Mouse (Mus musculus): ENCODE data around the gene 4930402H24Rik.

The 4930402H24Rik gene

GRCm38 (mm10) chr2:130812487-130812886 lies 93.7 kb downstream of the 4930402H24Rik start:
- DNase-seq (ENCODE audit: low spot score), result no peak

- DNase-seq (ENCODE audit: low spot score), result no peak
Observed at GRCm38 (mm10) chr2:130805146-130805545, 101.1 kb downstream of the 4930402H24Rik start.

- no peak for DNase-seq (ENCODE audit: low spot score)
Observed at GRCm38 (mm10) chr2:130803706-130804105, 102.5 kb downstream of the 4930402H24Rik start.

DNA sequence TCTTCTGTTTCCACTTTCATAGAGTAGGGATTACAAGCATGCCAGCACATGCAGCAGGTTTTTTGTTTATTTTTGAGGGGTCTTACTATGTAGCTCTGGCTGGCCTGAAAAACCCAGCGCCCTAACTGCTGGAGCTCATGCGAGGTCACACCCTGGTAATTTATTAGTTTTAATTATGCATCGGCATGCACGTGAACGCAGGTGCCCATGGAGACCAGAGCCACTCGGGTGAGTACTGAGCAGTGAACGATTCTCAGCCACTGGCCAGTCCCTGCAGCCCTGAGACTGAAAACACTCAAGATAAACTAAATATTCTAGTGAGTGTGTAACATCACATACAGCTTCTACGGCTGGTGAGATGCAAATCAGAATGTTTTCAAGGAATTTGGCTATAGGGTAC lies 110.5 kb downstream of the 4930402H24Rik start:
- DNase-seq (ENCODE audit: low spot score), result no peak

DNA sequence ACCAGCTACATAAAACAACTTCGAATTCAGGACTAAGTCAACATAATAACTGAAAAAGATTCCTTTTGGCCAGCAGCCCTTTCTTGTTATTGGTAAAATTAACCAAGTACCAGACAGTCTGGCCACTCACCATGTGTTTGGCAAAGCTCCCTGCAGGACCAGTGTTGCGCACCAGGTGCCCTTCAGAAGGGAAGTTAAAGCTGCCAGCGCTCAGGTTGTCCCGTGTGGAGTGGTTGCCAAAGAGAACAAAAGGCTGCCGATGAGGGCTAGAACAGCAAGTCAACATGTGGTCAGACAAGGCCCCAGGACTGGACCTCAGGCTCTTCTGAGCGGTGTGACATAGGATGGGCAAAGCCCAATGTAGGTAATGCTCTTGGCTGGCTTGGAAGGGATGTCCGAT lies 114.5 kb downstream of the 4930402H24Rik start:
- no peak for DNase-seq (ENCODE audit: low spot score)

DNA sequence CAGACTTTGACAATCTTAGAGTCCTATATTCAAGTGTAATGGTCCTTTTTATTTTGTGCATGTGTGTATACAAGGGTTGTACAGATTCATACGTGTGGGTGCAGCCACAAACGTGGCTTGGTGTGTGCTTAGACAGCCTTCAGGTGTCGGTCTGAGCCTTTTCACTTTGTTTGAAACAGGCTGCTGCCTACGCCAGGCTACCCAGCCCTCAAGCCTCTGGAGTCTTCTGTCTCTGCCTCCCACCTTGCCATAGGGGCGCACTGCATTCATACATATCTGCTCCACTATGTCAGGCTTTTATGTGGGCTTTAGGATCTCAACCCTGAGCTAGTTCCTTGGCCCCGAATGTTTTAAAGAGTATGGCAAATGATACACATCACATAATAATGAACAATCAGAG lies 116.6 kb downstream of the 4930402H24Rik start:
- no peak for DNase-seq (ENCODE audit: low spot score)

GRCm38 (mm10) chr2:130789039-130789438 lies 117.2 kb downstream of the 4930402H24Rik start:
- no peak for DNase-seq (ENCODE audit: low spot score)

DNA sequence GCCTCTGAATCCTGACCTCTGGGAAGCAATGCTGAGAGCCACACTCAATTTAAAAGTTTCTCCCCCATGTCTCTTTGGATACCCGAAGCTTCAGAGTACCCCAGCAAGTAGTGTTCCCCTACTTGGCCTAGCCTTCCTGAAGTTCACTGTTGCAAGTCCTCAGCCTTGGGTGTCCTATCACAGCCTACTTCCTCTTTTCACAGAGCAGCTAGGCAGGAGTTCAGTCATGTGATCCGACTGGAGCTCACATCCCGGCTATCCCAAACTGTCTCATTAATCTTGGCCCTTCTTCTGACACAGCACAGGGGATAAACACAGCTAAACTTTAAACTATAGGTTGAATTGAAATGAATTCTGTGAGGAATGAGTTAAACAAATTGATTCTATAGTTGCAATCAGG lies 121.3 kb downstream of the 4930402H24Rik start:
- no peak for DNase-seq (ENCODE audit: low spot score)

DNA sequence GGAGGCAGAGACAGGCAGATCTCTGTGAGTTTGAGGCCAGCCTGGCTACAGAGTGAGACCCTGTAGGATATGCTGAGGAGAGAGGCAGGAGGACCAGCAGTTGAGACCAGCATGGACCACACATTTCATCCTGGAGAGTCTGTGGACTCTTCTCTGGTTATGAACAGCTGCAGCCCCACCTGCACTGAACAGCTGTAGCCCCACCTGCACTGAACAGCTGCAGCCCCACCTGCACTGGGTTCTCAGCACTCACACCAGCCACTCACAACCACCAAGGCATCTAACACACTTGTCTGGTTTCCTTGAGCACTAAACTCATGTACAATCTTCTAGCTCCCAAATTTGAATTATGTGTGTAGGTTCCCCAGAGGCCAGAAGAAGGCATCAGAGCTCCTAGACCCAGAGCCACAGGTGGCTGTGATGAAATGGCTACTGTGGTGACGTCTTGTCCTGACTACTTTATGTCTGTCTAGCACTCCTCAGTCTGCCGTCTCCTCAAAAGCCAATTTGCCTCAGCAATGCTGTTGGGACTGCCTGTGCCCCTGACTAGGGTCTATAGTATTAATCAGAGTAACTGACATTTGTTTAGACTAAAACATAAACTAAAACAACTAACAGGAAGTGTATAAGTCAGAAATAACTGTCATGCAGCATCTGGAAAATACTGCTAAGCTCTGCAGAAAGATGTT lies 125.4 kb downstream of the 4930402H24Rik start:
- no peak for DNase-seq (ENCODE audit: low spot score)

DNA sequence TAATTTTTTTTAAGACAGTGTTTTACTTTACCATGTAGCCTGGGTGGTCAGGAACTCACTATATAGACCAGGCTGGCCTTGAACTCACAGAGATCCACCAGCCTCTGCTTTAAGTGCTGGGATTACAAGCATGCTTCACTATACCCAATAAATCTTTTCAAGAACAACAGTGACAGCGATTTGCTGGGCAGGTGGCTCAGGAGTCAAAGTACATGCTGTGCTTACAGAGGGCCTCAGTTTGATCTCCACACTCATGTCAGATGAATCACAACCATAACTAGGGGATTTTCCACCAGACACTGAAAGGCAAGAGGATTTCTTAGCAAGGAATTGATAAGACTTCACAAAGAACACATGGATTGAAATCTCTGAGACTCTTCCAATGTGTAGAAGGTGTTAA lies 126.3 kb downstream of the 4930402H24Rik start:
- DNase-seq (ENCODE audit: low spot score), result no peak

GRCm38 (mm10) chr2:130776610-130777009 lies 129.6 kb downstream of the 4930402H24Rik start:
- DNase-seq (ENCODE audit: low spot score), result no peak

DNA sequence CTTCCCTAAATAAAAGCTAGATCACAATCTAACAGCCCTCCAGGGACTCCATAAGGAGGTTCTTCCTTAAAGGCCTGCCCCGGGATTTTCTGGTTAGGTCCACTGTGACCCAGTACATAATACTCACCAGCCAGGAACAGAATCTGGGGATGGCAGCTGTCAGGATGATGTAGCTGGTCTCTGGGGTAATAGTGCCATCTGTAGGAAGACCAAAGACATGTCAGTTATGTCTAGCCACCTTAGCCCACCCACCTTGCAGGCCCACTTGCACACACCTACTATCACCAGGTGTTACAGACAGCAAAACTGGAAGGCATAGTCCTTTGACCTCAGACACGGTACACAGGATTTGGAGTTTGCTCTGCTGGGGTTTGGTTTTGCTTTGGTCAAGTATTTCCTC lies 138.7 kb downstream of the 4930402H24Rik start:
- DNase-seq (ENCODE audit: low spot score), result no peak

GRCm38 (mm10) chr2:130765396-130765795 lies 140.8 kb downstream of the 4930402H24Rik start:
- DNase-seq (ENCODE audit: low spot score), result no peak

GRCm38 (mm10) chr2:130760876-130761275 lies 145.3 kb downstream of the 4930402H24Rik start:
- DNase-seq (ENCODE audit: low spot score), result no peak

- DNase-seq (ENCODE audit: low spot score), result no peak
Observed at GRCm38 (mm10) chr2:130755061-130755607, 151.1 kb downstream of the 4930402H24Rik start.

- no peak for DNase-seq (ENCODE audit: low spot score)
Observed at GRCm38 (mm10) chr2:130754596-130754995, 151.6 kb downstream of the 4930402H24Rik start.

DNA sequence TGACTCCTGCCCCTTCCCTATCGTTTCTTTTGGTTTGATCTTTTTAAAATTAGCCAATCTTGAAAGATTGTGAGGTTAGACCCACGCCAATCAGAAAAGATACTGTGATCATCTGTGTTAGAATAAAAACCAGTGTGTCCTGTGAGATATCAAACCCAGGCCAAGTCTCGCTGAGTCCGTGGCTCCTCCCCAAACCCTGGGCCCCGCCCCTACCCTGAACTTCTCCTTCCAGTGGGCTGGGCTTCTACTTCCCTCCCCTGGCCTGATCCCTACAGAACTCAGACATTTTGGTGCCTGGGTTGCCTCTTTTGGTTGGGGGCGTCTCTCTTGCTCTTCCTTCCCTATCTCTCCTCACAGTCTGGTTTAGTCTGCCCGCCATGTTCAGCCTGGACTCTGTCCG lies 155.8 kb downstream of the 4930402H24Rik start:
- no peak for DNase-seq (ENCODE audit: low spot score)

DNA sequence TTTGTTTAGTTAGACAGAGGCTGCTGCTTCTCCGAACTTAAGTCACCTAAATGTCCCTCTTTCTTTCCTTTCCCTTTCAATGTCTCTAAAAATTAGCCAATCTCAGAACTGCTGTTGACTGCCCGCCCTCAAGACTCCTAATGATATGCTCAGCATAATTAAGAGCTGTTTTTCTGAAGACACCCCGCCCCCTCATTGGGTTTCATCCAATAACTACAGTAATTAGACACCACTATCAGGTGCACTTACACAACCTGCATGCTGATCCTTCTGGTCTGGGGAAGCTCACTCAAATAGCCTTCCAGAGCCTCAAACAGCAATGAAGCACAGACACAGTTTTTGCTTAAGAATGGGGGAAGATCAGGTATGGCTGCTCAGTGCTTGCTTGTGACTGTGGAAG lies 156.5 kb downstream of the 4930402H24Rik start:
- DNase-seq (ENCODE audit: low spot score), result no peak

DNA sequence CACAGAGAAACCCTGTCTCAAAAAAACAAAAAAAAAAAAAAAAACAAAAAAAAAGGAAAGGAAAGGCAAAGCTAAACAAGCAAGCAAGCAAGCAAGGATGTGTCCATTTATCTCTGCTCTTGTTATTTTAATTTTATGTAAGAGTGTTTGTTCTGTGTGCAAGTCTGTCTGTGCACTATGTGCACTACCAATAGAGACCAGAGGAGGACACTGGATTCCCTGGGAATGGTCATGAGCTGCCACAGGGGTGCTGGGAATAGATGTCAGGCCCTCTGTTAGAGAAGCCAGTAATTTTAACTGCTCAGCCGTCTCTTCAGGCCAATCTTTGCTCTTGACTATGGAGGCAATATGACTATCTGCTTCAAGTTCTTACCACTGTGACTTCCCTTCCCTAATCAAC lies 162.6 kb downstream of the 4930402H24Rik start:
- DNase-seq (ENCODE audit: low spot score), result no peak

GRCm38 (mm10) chr2:130740096-130740495 lies 166.1 kb downstream of the 4930402H24Rik start:
- no peak for DNase-seq (ENCODE audit: low spot score)

GRCm38 (mm10) chr2:130738019-130738418 lies 168.2 kb downstream of the 4930402H24Rik start:
- DNase-seq (ENCODE audit: low spot score), result no peak

GRCm38 (mm10) chr2:130735281-130735680 lies 170.9 kb downstream of the 4930402H24Rik start:
- DNase-seq (ENCODE audit: low spot score), result no peak

- no peak for DNase-seq (ENCODE audit: low spot score)
Observed at GRCm38 (mm10) chr2:130733444-130733843, 172.8 kb downstream of the 4930402H24Rik start.

DNA sequence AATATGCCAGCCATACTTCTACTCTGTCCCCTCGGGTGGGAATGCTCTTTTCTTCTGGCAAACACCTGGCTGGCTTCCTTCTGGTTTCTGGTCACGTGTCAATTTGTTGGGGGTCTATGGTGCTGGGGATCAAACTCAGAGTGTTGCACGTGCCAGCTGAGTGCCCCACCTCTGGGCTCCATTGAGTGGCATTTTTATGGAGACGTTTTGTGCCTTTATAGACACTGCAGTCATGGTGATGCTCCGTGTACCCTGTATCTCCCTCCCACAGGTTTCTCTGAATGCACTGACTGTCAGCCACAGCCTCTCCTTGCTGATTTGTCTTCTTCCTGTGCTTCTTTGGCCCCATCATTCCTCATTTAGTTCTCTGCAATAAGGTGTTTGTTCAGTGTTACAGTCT lies 174.4 kb downstream of the 4930402H24Rik start:
- DNase-seq (ENCODE audit: low spot score), result no peak
